Mouse (Mus musculus): ENCODE measurements at regions not wholly inside any gene's neighbourhood (a gene's known extent, or its start where the extent isn't known, plus 50 kb on each side); places are given as distances from the start of the nearest gene placed in this dataset.

GRCm38 (mm10) chr11:32136066-32136465 lies 64.0 kb downstream of the Il9r start:
- no peak for DNase-seq (ENCODE audit: low read depth)

GRCm38 (mm10) chr11:32133996-32134395 lies 66.1 kb downstream of the Il9r start:
- DNase-seq (ENCODE audit: low read depth): no peak

- peak; percentile 85 for DNase-seq (ENCODE audit: low read depth)
Measured at GRCm38 (mm10) chr11:32132008-32132615, 68.0 kb downstream of the Il9r start.

GRCm38 (mm10) chr11:32128551-32128950 lies 71.5 kb downstream of the Il9r start:
- peak; percentile 45 for DNase-seq (ENCODE audit: low read depth)

- DNase-seq (ENCODE audit: low read depth): no peak
Measured at GRCm38 (mm10) chr11:32128018-32128417, 72.1 kb downstream of the Il9r start.

GRCm38 (mm10) chr11:32127401-32127817 lies 72.7 kb downstream of the Il9r start:
- DNase-seq (ENCODE audit: low read depth): no peak

- no peak for DNase-seq (ENCODE audit: low read depth)
Measured at GRCm38 (mm10) chr11:32126786-32127185, 73.3 kb downstream of the Il9r start.

- no peak for DNase-seq (ENCODE audit: low read depth)
Measured at GRCm38 (mm10) chr11:32126311-32126698, 73.8 kb downstream of the Il9r start.

GRCm38 (mm10) chr11:32125586-32126310 lies 74.3 kb downstream of the Il9r start:
- peak; percentile 83 for DNase-seq (ENCODE audit: low read depth)

- no peak for DNase-seq (ENCODE audit: low read depth)
Measured at GRCm38 (mm10) chr11:32120596-32120995, 79.5 kb downstream of the Il9r start.

GRCm38 (mm10) chr11:32118844-32119629 lies 81.0 kb downstream of the Il9r start:
- DNase-seq (ENCODE audit: low read depth): no peak

GRCm38 (mm10) chr11:32117930-32118329 lies 82.1 kb downstream of the Il9r start:
- DNase-seq (ENCODE audit: low read depth): no peak

GRCm38 (mm10) chr11:32113118-32113826 lies 86.8 kb downstream of the Il9r start:
- DNase-seq (ENCODE audit: low read depth): no peak

- no peak for DNase-seq (ENCODE audit: low read depth)
Measured at GRCm38 (mm10) chr11:32112521-32112920, 87.6 kb downstream of the Il9r start.

GRCm38 (mm10) chr11:32111841-32112240 lies 88.2 kb downstream of the Il9r start:
- DNase-seq (ENCODE audit: low read depth): no peak

- no peak for DNase-seq (ENCODE audit: low read depth)
Measured at GRCm38 (mm10) chr11:32109911-32110310, 90.2 kb downstream of the Il9r start.

All from naive thymus-derived CD4-positive, alpha-beta T cell, adult 2 months (primary cell).